Mouse (Mus musculus) CH12.LX (cell line): Measurements from ENCODE around the gene Slc17a4. TPM values are rescaled to one million over a fixed set of nuclear protein-coding genes. Genes with fewer than 3 reads are reported as not detected.
A peak's percentile ranks its signal among the peaks of the same experiment; 100 is the strongest.

Source experiments
- DNase-seq: peaks from one replicate; pipeline ENCODE4 v3.0.0-alpha.2; 2013; ENCODE audit errors: extremely low read depth
- H3K27ac ChIP-seq: 2 replicates; pipeline ENCODE4 v1.5.1; 2012; ENCODE audit warnings: low read depth, mild to moderate bottlenecking, control low read depth, moderate library complexity; ENCODE audit not compliant: insufficient read depth
- H3K27me3 ChIP-seq: replicated peaks from 2 replicates; pipeline ENCODE3; 2012; ENCODE audit warnings: inconsistent platforms
- H3K36me3 ChIP-seq, 2 experiments: replicated peaks in 1 of 2; 2 replicates each; pipeline versions ENCODE3 to v1.6.1; 2012; ENCODE audit warnings: inconsistent platforms in 1 of 2, low read length in 1 of 2, mild to moderate bottlenecking in 1 of 2, mixed read lengths in 1 of 2, moderate library complexity in 1 of 2; ENCODE audit not compliant: control insufficient read depth in 1 of 2, insufficient read depth in 1 of 2
- H3K4me1 ChIP-seq, 2 experiments: 2 replicates each; pipeline ENCODE4 v1.6.1; 2012; ENCODE audit warnings: inconsistent platforms in 1 of 2, moderate library complexity in 1 of 2; ENCODE audit not compliant: insufficient read depth in 2 of 2, control insufficient read depth in 1 of 2
- H3K4me2 ChIP-seq: 2 replicates; pipeline ENCODE4 v1.6.1; 2012; ENCODE audit warnings: low read depth, mild to moderate bottlenecking, control low read depth; ENCODE audit not compliant: poor library complexity, insufficient read depth, severe bottlenecking
- H3K4me3 ChIP-seq, 3 experiments: fragments of 150-350 bp in 1 of 3; sonication (generic) in 1 of 3; replicated peaks in 1 of 3; 2 replicates each; pipeline versions ENCODE3 to v1.5.1; 2011 to 2012; ENCODE audit warnings: low read depth in 2 of 3, low read length in 2 of 3, mild to moderate bottlenecking in 2 of 3, moderate library complexity in 2 of 3, control low read depth in 1 of 3, improper control_type of control experiment in 1 of 3, inconsistent platforms in 1 of 3, mixed read lengths in 1 of 3; ENCODE audit not compliant: poor library complexity in 1 of 3
- H3K79me2 ChIP-seq: replicated peaks from 2 replicates; pipeline ENCODE4 v1.6.1; 2012; ENCODE audit warnings: mild to moderate bottlenecking, moderate library complexity; ENCODE audit not compliant: control insufficient read depth, poor library complexity, insufficient read depth, severe bottlenecking; ENCODE audit errors: extremely low read depth
- H3K9ac ChIP-seq: 2 replicates; pipeline ENCODE4 v1.6.1; 2012; ENCODE audit warnings: low read depth, mild to moderate bottlenecking, control low read depth, moderate library complexity; ENCODE audit not compliant: insufficient read depth
- H3K9me3 ChIP-seq: replicated peaks from 2 replicates; pipeline ENCODE3; 2012; ENCODE audit warnings: low read length, inconsistent platforms, mixed read lengths
- BHLHE40 ChIP-seq: IDR thresholded peaks from 2 replicates; pipeline ENCODE4 v1.6.1; 2011; ENCODE audit warnings: mild to moderate bottlenecking, low read depth, low read length, improper control_type of control experiment
- CHD1 ChIP-seq: IDR thresholded peaks from 2 replicates; pipeline ENCODE4 v1.6.1; 2012; ENCODE audit warnings: low read depth, low read length, improper control_type of control experiment, inconsistent platforms
- CTCF ChIP-seq, 2 experiments: IDR thresholded peaks in 1 of 2; conservative IDR thresholded peaks in 1 of 2; 2 replicates each; pipeline ENCODE4 v1.5.1; 2011 to 2012; ENCODE audit warnings: low read depth in 2 of 2, low read length in 2 of 2, improper control_type of control experiment in 1 of 2, inconsistent platforms in 1 of 2, mild to moderate bottlenecking in 1 of 2, moderate library complexity in 1 of 2
- ELF1 ChIP-seq: IDR thresholded peaks from 2 replicates; pipeline ENCODE4 v1.6.1; 2014; ENCODE audit warnings: low read depth, mild to moderate bottlenecking, inconsistent platforms, low read length, improper control_type of control experiment
- ETS1 ChIP-seq: conservative IDR thresholded peaks from 2 replicates; pipeline ENCODE4 v1.6.1; 2012; ENCODE audit warnings: low read depth, mild to moderate bottlenecking, inconsistent platforms, low read length, improper control_type of control experiment, moderate library complexity
- HCFC1 ChIP-seq: IDR thresholded peaks from 2 replicates; pipeline ENCODE4 v1.6.1; 2012; ENCODE audit warnings: low read depth, mild to moderate bottlenecking, inconsistent platforms, low read length, improper control_type of control experiment
- IRF4 ChIP-seq: IDR thresholded peaks from 2 replicates; pipeline ENCODE4 v1.6.1; 2014; ENCODE audit warnings: low read depth, mild to moderate bottlenecking, inconsistent platforms, low read length, improper control_type of control experiment
- JUN ChIP-seq: IDR thresholded peaks from 2 replicates; pipeline ENCODE4 v1.6.1; 2011; ENCODE audit warnings: low read depth, mild to moderate bottlenecking, low read length, improper control_type of control experiment, moderate library complexity; ENCODE audit not compliant: insufficient read depth
- JUND ChIP-seq: conservative IDR thresholded peaks from 2 replicates; pipeline ENCODE4 v1.6.1; 2011; ENCODE audit warnings: low read depth, low read length, improper control_type of control experiment
- MAFK ChIP-seq: IDR thresholded peaks from 2 replicates; pipeline ENCODE4 v1.6.1; 2011; ENCODE audit warnings: low read length, improper control_type of control experiment; ENCODE audit not compliant: insufficient replicate concordance
- MEF2A ChIP-seq: IDR thresholded peaks from 2 replicates; pipeline ENCODE4 v1.6.1; 2014; ENCODE audit warnings: low read depth, mild to moderate bottlenecking, inconsistent platforms, low read length, improper control_type of control experiment, borderline replicate concordance
- NRF1 ChIP-seq: IDR thresholded peaks from 2 replicates; pipeline ENCODE4 v1.6.1; 2014; ENCODE audit warnings: low read depth, mild to moderate bottlenecking, inconsistent platforms, low read length, improper control_type of control experiment, moderate library complexity
- RAD21 ChIP-seq: IDR thresholded peaks from 2 replicates; pipeline ENCODE4 v1.6.1; 2011; ENCODE audit warnings: low read depth, mild to moderate bottlenecking, low read length, improper control_type of control experiment, moderate library complexity
- RCOR1 ChIP-seq: conservative IDR thresholded peaks from 2 replicates; pipeline ENCODE4 v1.6.1; 2012; ENCODE audit warnings: low read depth, mild to moderate bottlenecking, inconsistent platforms, low read length, improper control_type of control experiment
- TCF12 ChIP-seq: IDR thresholded peaks from 2 replicates; pipeline ENCODE4 v1.6.1; 2014; ENCODE audit warnings: low read depth, mild to moderate bottlenecking, inconsistent platforms, low read length, improper control_type of control experiment
- USF1 ChIP-seq: IDR thresholded peaks from 2 replicates; pipeline ENCODE4 v1.6.1; 2014; ENCODE audit warnings: low read depth, mild to moderate bottlenecking, inconsistent platforms, low read length, improper control_type of control experiment
- ZNF384 ChIP-seq: IDR thresholded peaks from 2 replicates; pipeline ENCODE4 v1.6.1; 2012; ENCODE audit warnings: low read depth, low read length, improper control_type of control experiment, inconsistent platforms
- dilution Hi-C: fragments of 300-500 bp; cut with MboI; formaldehyde crosslinking; loops from 2 replicates; pipeline ENCODE4 v1.14.3; 2020; ENCODE audit warnings: low sequenced_read_pairs; ENCODE audit not compliant: extremely low pct_unique_long_range_greater_than_20kb, extremely low pct_ligation_motif_present
- in situ Hi-C: fragments of 300-500 bp; cut with MboI; formaldehyde crosslinking; loops from 3 replicates; pipeline ENCODE4 v1.14.3; 2019; ENCODE audit warnings: low sequenced_read_pairs, low pct_ligation_motif_present, low pct_unique_long_range_greater_than_20kb, mixed read lengths
- polyA plus RNA-seq: library from polyadenylated mRNA; unstranded; fragments of >175 nt; gene quantifications from 2 replicates; pipeline ENCODE4 v1.2.1, GENCODE M21; 2012; ENCODE audit warnings: low read depth; ENCODE audit not compliant: insufficient read length
- total RNA-seq, 2 experiments: library from RNA; depleted of rRNA; stranded (reverse); fragments of 300-350 nt in 1 of 2; fragments of >200 nt in 1 of 2; gene quantifications; 2 replicates each; pipeline ENCODE4 v1.2.3; 2012 to 2014

Slc17a4 gene
- total and polyA plus RNA-seq, 3 experiments, result 0.08 to 0.37 (median 0.35) TPM

DNA sequence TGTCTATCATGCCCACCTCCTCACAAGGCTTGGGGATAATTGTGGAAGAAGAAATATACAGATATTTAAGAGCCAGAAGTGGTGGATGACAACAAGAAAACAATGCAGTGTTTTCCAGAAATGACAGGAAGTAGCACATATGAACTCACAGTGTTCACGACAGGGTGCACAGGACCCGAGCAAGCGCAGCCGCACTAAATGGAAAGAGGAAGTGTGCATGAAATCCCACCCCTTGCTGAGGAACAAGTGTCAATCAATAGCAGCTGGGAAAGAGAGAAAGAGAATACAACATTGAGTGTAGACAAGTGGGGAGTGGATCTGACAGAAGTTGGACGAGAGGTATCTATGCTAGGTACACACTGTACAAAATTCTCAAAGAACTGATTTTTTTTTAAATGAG lies 3.5 kb downstream of the Slc17a4 start:
- TF ChIP-seq BHLHE40 (no peak), RAD21 (no peak), CHD1 (no peak), MAFK (no peak), TCF12 (no peak), ELF1 (peak; percentile 76), CTCF (conservative IDR thresholded peaks at IDR 0.05 in 1 of 2, IDR thresholded peaks at IDR 0.05 in 1 of 2; ENCODE audit: low read depth in 2 of 2, low read length in 2 of 2) (no peak), ZNF384 (no peak), ETS1 (no peak), RCOR1 (no peak), IRF4 (no peak; the same call in 1 of the 2 replicates), NRF1 (peak; percentile 82)
- TF ChIP-seq, all 38 proteins: peak for 2
- Histone ChIP-seq H3K9me3 (no peaks in the 10 kb centered on the region), H3K79me2 (no peaks in the 10 kb centered on the region), H3K4me3 (no peak overlapping the region), H3K4me1 (peaks cover 0 to 42% of the 10 kb centered on the region in 2 experiments; a peak in 3 of 4 replicates), H3K9ac (no peak overlapping the region), H3K4me2 (peak overlapping the region; percentile 59), H3K36me3 (no peaks in the 10 kb centered on the region), H3K27me3 (no peaks in the 10 kb centered on the region), H3K27ac (no peak overlapping the region)
- DNase-seq, result peak; percentile 87
- dilution Hi-C loops (no loop called here), in situ Hi-C loops (no loop called here)

DNA sequence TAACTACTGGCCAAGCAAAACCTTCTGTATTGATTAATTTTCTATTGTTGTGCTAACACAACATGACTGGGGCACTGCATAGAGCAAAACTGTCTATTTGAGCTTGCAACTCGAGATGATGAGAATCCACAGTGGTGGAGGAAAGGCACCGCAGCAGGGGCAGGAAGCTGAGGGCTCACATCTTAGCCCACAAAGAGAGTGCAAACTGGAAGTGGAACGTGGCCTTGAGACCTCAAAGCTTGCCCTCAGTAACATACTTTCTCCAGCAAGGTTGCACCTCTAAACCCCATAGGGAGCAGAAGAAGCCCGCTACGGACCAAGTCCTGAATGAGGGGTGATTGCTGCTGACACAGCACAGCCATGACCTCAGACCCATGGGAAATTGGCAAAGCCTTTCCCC lies 4.7 kb downstream of the Slc17a4 start:
- dilution Hi-C loops, result no loop called here

DNA sequence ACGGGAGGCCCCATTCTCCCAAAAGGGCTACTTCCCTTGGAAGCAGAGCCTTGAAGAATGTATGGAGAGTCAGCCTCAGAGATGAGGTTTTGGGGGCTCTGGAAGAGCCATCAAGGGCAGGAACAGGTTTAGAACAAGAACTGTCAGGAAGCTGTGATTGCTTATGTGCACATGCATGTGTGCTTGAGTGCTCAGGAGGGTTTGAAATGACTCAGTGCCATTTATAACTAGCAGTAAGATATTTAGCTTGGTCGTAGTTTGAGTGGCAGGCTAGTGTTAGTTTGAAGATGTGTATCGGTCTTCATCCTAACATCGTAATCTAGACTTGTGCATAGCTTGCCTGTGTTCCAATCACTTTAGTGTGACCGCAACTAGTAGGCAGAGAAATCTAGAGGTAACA lies 7.9 kb downstream of the Slc17a4 start:
- no peaks in the 10 kb centered on the region for H3K36me3 ChIP-seq
- in situ Hi-C loops, result no loop called here

More for the DNA sequence above, 4.7 kb downstream of the Slc17a4 start:
- H3K36me3 ChIP-seq, result no peaks in the 10 kb centered on the region
- no peak overlapping the region for H3K4me3 ChIP-seq
- no peak overlapping the region for H3K4me2 ChIP-seq
- no peak overlapping the region for H3K27ac ChIP-seq
- no peaks in the 10 kb centered on the region for H3K27me3 ChIP-seq
- no peaks in the 10 kb centered on the region for H3K9me3 ChIP-seq
- TF ChIP-seq MEF2A, result no peak
- in situ Hi-C loops, result no loop called here
- H3K79me2 ChIP-seq, result no peaks in the 10 kb centered on the region
- no peak for DNase-seq
- peaks cover 0 to 42% of the 10 kb centered on the region in 2 experiments; a peak in 3 of 4 replicates for H3K4me1 ChIP-seq
- no peak overlapping the region for H3K9ac ChIP-seq

More for the DNA sequence above, 7.9 kb downstream of the Slc17a4 start:
- H3K79me2 ChIP-seq, result no peaks in the 10 kb centered on the region
- no peak overlapping the region for H3K27ac ChIP-seq
- 0 out of 2 replicates have a peak, but pooled peaks have one; percentile 37 for TF ChIP-seq MEF2A
- TF ChIP-seq USF1, result no peak
- TF ChIP-seq BHLHE40, result peak; percentile 78
- peak; percentile 49; the same call in 1 of the 2 replicates for TF ChIP-seq JUND
- TF ChIP-seq IRF4, result peak; percentile 60
- TF ChIP-seq JUN, result peak; percentile 37
- TF ChIP-seq MAFK, result no peak
- TF ChIP-seq HCFC1, result no peak
- TF ChIP-seq, all 38 proteins: peak for 5
- Histone ChIP-seq H3K27me3 (no peaks in the 10 kb centered on the region), H3K4me3 (no peak overlapping the region), H3K9ac (no peak overlapping the region), H3K4me1 (peaks cover 0 to 20% of the 10 kb centered on the region in 2 experiments; a peak in 2 of 4 replicates), H3K9me3 (no peaks in the 10 kb centered on the region), H3K4me2 (no peak overlapping the region)
- dilution Hi-C loops, result no loop called here
- DNase-seq, result peak; percentile 16
